Mouse (Mus musculus) layer of hippocampus, adult 18-20 months (tissue): Measurements from ENCODE around the gene Zbtb49. TPM values are rescaled to one million over a fixed set of nuclear protein-coding genes. Genes with fewer than 3 reads are reported as not detected.

Experiments
- total RNA-seq, 2 experiments: library from RNA; stranded (reverse); gene quantifications; 2 replicates each; pipeline ENCODE4 v1.2.3; 2021

The Zbtb49 gene
- total RNA-seq, 2 experiments from 2014 or later: 18.5 to 20.1 TPM

Other genes starting within 250 kb of the Zbtb49 start
- 10 to 100 TPM; 38.3 to 40.9 TPM for gene Stx18, start 181.7 kb downstream of the Zbtb49 start, total RNA-seq
- 100 to 1,000 TPM; 425 to 451 TPM for gene Nsg1, start 60.5 kb downstream of the Zbtb49 start, total RNA-seq
- gene Lyar, start within 50 bp of the Zbtb49 start, total RNA-seq: 10 to 100 TPM; 10.0 to 10.8 TPM
- 10 to 100 TPM; 29.7 to 31.1 TPM for gene Tmem128, start 39.7 kb upstream of the Zbtb49 start, total RNA-seq
- under 1 TPM; 0.10 to 0.15 TPM for gene Otop1, start 55.5 kb upstream of the Zbtb49 start, total RNA-seq
- 10 to 100 TPM; 14.9 to 16.9 TPM for gene Drd5, start 98.9 kb upstream of the Zbtb49 start, total RNA-seq